Mouse (Mus musculus) heart, adult 18-20 months (tissue): Measurements from ENCODE around the gene Foxj2. TPM values are rescaled to one million over a fixed set of nuclear protein-coding genes. Genes with fewer than 3 reads are reported as not detected.

ENCODE experiments used
- DNase-seq, 2 experiments: peaks; one replicate each; pipeline ENCODE4 v3.0.0; 2021 to 2022; ENCODE audit warnings: mixed read lengths in 1 of 2
- total RNA-seq, 2 experiments: library from RNA; stranded (reverse); gene quantifications; 2 replicates each; pipeline ENCODE4 v1.2.3; 2021

Gene Foxj2
- total RNA-seq, 2 experiments from 2014 or later: 31.7 to 33.5 TPM

DNA sequence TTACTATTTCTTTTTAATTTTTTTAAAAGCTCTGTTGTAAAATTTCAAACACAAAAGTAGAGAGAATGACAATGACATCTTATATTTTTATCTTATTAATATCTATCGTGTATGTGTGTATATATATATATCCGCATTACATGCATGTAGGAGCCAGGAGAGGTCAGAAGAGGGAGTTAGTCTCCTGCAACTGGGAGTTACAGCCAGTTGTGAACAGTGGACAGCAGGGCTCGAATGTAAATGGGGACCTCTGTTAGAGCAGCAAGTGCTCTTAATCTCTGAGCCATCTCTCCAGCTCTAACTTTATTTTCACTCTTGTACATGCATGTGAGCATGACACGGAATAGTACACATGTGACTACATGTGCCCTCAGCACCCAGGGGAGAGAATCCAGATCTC is 7.0 kb upstream of the Foxj2 start:
- no peak for DNase-seq

- DNase-seq: no peak
Observed at GRCm38 (mm10) chr6:122813640-122814039, 6.1 kb upstream of the Foxj2 start.

- DNase-seq: peak; percentile 42 to 60
Observed at GRCm38 (mm10) chr6:122820071-122820798, 521 bp downstream of the Foxj2 start.

- peak in 1 of 2 experiments; percentile 34 for DNase-seq
Observed at GRCm38 (mm10) chr6:122820799-122821650, 1.3 kb downstream of the Foxj2 start.

GRCm38 (mm10) chr6:122821822-122822221 is 2.1 kb downstream of the Foxj2 start:
- peak in 1 of 2 experiments; percentile 29 for DNase-seq

DNA sequence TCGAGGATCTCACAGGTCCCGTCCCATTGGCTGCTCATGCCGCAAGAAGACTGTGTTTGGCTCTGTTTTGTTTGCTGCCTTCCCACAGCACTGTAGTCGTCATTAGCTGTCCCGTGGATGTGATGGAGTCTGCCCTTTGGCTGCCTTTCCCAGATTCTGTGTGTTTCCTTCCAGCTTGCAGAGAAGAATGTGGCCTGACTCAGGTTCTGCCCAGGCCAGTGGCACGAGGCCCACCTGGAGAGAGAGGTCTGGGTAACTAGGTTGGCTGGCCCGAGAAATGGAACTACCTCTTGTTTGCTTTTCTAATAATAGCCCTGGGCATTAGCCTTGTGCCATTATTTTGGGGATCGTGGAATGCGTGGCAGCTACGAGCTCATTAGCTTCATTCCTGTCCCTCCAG is 4.4 kb downstream of the Foxj2 start:
- DNase-seq: peak; percentile 81 to 87

GRCm38 (mm10) chr6:122825166-122825565 is 5.5 kb downstream of the Foxj2 start:
- peak in 1 of 2 experiments; percentile 42 for DNase-seq

DNA sequence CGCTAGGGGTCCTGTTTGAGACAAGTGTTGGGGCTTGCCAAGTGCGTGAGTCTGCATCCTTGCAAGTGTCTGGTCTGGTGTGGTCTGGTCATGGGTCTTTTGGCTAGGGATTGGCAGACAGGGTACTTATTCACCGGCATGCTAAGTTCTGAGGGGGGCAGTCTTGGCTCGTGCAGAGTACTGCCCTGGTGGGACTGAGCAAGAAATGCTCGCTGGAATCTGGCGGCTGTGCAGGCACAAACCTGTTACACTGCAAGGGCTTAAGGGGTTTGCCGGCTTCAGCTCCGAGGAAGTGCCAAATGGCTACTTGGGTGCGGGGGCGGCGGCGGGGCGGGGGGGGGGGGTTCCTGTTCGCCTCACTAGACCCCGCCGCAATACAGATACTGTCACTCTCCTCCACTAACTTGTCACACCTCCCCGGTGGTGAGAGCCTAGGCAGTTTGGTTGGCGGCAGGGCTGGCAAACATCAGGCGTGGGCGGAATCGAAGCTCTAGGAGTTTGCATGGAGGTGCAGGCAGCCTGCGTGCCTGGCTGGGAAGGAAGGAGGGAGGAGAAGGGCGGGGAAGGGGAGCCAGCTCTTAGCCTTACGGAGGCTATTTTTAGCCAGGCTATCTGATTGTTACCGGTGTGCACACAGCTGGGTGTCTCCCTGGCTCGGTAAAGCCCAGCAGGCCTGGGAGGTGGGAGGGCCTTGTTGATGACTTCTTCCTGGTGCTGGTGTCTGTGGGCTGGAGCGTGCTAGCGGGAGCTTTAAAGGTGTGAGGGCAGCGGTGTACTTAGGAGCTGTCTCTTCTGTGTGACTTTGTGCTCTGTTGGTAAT is 6.4 kb downstream of the Foxj2 start:
- peak; percentile 80 to 89 for DNase-seq

- peak in 1 of 2 experiments; percentile 38 for DNase-seq
Observed at GRCm38 (mm10) chr6:122828086-122828485, 8.4 kb downstream of the Foxj2 start.

DNA sequence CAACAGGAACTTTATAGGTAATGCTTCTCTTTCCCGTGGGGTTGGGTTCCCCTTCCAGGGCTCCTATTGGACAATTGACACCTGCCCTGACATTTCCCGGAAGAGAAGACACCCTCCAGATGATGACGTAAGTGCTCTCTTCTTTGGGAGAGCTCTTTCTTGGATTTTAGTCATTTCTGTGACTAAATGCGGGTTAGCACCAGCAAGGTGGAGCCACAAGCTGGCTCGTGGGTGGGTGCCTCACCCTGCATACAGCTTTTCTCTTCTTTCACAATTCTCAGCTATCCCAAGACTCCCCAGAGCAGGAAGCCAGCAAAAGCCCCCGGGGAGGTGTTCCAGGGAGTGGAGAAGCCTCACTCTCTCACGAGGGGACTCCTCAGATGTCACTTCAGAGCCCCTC is 13.2 kb downstream of the Foxj2 start:
- DNase-seq: no peak

- DNase-seq: peak; percentile 41 to 69
Observed at GRCm38 (mm10) chr6:122834365-122834764, 14.7 kb downstream of the Foxj2 start.

- DNase-seq: no peak
Observed at GRCm38 (mm10) chr6:122836974-122837373, 17.3 kb downstream of the Foxj2 start.

DNA sequence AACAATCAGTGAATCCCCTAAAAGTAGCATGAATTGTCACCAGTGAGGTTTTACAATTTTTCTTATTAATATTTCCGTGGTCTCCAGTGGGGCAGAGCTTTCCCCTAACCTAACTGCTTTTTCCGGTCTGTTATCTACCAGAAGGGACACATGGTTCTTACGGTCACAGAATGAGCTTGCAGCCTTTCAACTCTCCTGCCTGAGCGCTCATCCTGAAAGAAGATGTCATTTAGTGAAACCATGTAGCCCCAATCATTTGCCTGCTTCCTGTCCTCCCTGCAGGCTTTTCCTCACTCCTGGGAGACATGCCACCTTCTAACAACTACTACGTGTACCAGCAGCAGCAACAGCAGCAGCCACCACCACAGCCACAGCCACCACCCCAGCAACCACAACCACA is 17.8 kb downstream of the Foxj2 start:
- no peak for DNase-seq

DNA sequence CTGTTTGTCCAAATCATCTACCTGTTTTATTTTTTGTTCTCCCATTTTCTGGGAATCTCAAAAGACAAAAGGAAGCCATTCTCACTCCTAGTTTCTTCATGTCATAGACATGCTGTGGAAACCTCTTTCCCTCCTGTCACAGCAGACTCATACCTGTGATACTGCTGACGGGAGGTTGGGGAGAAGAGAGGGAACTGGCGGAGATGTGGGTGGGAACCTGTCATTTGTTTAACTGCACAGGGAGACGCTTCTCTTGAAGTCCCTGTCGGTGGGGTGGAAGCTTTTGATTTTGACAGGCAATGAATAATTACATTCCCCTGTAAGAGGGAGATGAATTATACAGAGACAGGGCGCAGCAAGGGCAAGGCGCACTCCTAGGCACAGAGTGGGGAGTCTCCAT is 24.0 kb downstream of the Foxj2 start:
- no peak for DNase-seq

DNA sequence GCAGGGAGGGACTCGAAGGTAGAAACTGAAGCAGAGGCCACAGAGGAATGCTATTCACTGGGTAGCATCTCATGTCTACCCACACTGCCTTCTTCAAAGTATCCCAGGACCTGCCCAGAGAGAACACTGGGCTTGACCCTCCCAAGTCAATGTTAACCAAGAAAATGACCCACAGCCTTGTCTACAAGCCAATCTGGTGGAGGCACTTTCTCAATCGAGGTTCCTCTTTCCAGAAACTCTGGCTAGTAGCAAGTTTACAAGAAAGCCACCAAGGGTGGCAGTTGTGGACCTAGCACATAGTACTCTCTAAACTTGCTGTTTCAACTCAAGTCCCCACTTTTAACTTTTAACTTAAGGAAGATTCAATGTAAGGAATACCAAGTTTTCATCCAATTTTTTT is 33.0 kb downstream of the Foxj2 start:
- DNase-seq: peak in 1 of 2 experiments; percentile 41

DNA sequence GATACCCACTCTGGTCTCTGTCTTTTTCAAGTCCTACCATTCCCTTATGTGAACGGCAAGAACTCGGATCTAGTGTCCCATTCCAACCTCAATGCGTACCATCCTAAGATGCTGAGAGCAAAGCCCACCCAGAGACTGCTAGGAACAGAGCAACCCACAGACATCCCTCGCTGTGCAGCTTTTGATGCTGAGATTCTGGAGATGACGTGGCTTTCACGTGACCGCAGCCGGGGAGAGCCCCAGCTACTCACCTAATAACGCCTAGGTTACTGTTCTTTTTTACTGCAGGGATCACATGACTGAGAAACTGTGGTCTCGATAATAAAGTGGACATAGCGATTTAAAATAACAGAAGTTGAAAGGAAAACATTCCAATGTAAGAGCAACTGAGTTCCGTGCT is 34.8 kb downstream of the Foxj2 start:
- peak in 1 of 2 experiments; percentile 43 for DNase-seq

- DNase-seq: peak in 1 of 2 experiments; percentile 58
Observed at GRCm38 (mm10) chr6:122855955-122856354, 36.2 kb downstream of the Foxj2 start, which contains the start of gene C3ar1. TSS of gene C3ar1 (minus strand) at chr6:122856161.

- DNase-seq: no peak
Observed at GRCm38 (mm10) chr6:122862434-122862833, 42.7 kb downstream of the Foxj2 start.

DNA sequence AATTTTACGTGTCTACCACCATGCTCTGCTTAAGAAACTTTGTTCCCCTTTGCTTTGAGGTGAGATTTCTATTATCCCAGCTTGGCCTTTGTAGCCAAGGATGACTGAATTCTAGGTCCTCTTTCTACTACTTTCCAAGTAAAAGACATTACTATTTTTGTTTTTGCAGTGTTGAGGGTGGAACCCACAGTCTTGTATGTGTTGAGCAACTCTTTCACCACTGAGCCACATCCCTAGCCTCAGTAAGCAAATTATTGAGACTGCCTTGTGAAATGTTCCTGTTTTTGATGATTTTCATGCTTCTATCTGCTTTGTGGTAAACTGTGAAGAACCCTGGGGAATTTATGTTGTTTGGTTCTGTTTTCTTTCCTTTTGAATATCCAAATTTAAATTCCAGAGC is 43.2 kb downstream of the Foxj2 start:
- peak in 1 of 2 experiments; percentile 51 for DNase-seq

- DNase-seq: peak in 1 of 2 experiments; percentile 21
Observed at GRCm38 (mm10) chr6:122867914-122868313, 48.2 kb downstream of the Foxj2 start.

- DNase-seq: peak in 1 of 2 experiments; percentile 10
Observed at GRCm38 (mm10) chr6:122869846-122870245, 50.1 kb downstream of the Foxj2 start.

DNA sequence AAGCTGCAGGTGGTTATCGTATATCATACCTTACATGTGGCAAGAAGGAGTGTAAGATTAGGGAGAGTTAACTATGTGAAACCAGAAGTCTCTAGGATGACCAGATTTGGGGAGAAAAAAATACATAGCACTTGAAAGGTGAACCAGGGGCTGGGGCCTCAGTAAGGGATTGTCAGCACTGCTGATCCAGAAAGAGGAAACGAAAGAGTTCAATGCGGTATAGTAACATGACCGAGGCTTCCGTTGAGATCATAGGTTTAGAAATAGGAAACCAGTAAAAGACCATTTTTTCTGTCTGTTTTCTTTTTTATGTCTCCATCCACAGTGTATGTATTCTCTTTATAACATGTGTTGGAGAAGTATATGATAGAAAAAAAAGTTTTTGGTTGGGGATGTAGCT is 53.1 kb downstream of the Foxj2 start:
- peak in 1 of 2 experiments; percentile 61 for DNase-seq
